Mouse (Mus musculus) cerebellum, adult 2 months (tissue): ENCODE measurements around the gene Adora2a.

ENCODE experiments used
- CTCF ChIP-seq: fragments of 200-500 bp; IDR thresholded peaks from 2 replicates; pipeline ENCODE4 v1.5.1; 2011; ENCODE audit warnings: low read depth, mild to moderate bottlenecking, control low read depth, low read length, moderate library complexity, borderline replicate concordance; ENCODE audit not compliant: insufficient read depth
- POLR2A ChIP-seq: fragments of 200-500 bp; IDR thresholded peaks from 2 replicates; pipeline ENCODE4 v1.6.1; 2011; ENCODE audit warnings: low read length, control low read depth, borderline replicate concordance; ENCODE audit not compliant: insufficient read depth

GRCm38 (mm10) chr10:75277501-75277900 is 39.2 kb upstream of the Adora2a start:
- TF ChIP-seq CTCF, result peak; percentile 43; the same call in 1 of the 2 replicates
- no peak for TF ChIP-seq POLR2A
